Mouse (Mus musculus) B cell, adult (primary cell): ENCODE results near the gene Btbd35f25. TPM values are rescaled to one million over a fixed set of nuclear protein-coding genes. Genes with fewer than 3 reads are reported as not detected.

Experiments
- total RNA-seq: library from RNA; stranded (reverse); gene quantifications from 4 replicates; pipeline ENCODE4 v1.2.4, GENCODE M21; 2023; ENCODE audit not compliant: inconsistent age

Gene Btbd35f25
- not detected in 4 replicates for total RNA-seq

DNA sequence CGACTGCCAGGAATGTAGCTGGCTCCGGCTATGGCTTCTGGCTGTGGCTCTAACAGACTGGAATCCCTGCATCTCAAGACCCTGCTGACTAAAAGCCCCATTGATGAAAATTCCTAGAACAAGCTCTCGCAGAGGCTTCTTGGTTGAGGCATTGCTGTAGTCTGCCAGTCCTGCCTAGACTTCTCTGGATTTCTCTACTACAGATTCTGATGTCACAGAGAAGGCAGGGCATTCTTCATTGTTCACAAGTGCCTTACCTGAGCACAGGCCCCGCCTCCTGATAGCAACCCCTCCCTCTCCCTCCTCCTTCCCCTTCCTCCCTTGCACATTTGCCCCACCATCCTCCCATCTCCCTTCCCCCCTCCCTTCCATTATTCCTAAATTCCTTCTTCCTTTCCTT, at the start of gene Btbd35f25:
Btbd35f25 (minus strand) TSS at position 101 of the 400 bp plus-strand sequence.

Other genes starting within 250 kb of the Btbd35f25 start
- not detected in 4 replicates for gene Gm21883, start 142.9 kb downstream of the Btbd35f25 start, total RNA-seq
- not detected in 4 replicates for gene Spin2e, start 98.2 kb downstream of the Btbd35f25 start, total RNA-seq
- gene Gm21637, start 244.9 kb upstream of the Btbd35f25 start, total RNA-seq, result not detected in 4 replicates